Mouse (Mus musculus) lung, postnatal 4 days (tissue): ENCODE data around the gene Ndufa4.
A peak's percentile ranks its signal among the peaks of the same experiment; 100 is the strongest.
"Not testable (repeated sequence)": the region's sequence is repeated elsewhere in the genome, so short reads cannot be mapped to it uniquely, and the experiment has no call there.

ENCODE experiments used
- DNase-seq, 2 experiments: peaks; one replicate each; pipeline ENCODE4 v3.0.0; 2021

The Ndufa4 gene

DNA sequence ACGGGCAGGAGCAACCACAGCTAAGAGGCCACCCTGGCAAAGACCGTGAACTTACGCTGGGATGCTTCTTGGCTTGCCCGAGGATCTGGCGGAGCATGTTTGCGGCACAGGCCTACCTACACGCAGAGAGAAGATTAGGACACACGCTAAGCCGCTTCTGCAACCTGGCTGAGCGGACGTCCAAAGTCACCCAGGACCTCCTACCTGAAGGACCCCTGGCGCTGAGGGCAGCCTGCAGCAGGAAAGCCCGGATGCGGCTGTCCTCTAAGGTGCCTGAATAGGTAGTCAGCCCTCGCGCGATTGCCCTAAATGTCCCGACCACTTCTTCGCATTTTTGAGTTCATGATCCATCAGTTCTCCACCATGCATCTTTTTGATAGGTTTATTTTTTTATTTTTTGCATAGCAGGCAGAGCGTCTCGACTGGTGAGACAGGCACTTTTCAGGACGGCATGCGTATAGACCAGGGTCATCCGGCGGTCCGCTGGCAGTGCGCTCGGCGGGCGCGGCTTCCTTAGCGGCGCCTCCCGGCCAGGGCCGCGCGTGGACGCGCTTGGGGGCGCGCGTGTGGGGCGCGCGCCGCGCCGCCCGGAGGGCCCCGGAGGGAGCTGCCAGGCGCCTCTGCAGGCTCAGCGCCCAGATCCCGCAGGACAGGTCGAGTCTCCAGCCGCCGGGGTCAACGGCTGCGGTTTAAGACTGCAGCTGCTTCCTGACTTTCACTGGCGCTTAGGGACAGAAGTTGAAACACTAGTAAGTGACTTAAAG is at the start of gene Ndufa4, which contains the start of gene Phf14:
Gene Ndufa4, minus strand, starts transcription at position 229 of the 764 bp plus-strand sequence.
Gene Phf14, plus strand, starts transcription at position 541 of the 764 bp plus-strand sequence.
- DNase-seq, result peak; percentile 93 to 95

DNA sequence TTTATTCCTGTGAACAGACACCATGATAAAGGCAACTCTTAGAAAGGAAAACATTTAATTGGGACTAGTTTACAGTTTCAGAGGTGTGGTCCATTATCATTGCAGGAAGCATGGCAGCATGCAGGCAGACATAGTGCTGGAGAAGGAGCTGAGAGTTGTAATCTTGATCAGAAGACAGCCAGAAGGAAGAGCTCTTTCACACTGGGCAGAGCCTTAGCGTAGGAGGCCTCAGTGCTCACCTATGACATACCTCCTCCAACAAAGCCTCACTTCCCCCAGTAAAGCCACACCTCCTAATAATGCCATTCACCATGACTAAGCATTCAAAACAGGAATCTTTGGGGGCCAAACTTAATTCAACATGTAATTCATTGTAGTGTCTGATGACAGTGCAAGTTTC is 40.8 kb upstream of the Ndufa4 start:
- DNase-seq, result no peak

DNA sequence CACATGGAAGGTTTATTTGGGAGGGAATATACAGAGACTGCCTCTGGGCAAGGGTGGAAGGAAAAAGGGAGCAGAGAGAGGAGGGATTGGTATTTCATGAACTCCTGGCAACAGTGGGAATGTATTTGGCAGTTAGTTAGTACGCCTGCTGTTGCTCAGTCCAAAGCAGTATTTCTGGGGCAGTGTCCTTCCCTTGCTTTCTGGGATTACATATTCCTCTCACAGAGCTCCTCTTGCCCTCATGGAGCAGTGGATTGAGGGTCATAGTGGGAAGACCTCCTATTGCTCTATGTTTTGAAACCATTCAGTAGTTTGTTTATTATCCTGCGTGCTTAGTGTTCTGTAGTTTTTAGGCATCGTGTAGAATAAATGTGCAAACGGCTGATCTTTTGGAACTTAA is 34.8 kb upstream of the Ndufa4 start:
- no peak for DNase-seq

DNA sequence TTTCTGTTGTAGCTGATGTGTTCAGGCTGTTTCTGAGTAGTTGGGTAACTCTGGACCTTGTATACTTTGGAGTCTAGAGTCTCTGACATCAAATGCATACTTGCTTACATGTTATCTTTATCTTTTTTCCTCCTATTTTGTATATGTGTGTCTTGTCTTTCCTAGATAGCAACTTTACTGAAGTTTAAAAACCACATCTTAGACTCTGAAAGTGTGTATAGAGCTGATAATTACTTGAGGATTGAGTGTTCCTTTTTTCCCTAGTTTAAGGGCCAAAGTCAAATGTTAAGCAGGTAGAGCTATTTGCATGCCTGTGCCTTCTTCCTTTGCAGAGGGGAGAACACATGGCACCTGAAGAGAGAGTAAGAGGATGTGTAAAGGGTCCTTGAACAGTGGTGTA is 33.6 kb upstream of the Ndufa4 start:
- no peak for DNase-seq

DNA sequence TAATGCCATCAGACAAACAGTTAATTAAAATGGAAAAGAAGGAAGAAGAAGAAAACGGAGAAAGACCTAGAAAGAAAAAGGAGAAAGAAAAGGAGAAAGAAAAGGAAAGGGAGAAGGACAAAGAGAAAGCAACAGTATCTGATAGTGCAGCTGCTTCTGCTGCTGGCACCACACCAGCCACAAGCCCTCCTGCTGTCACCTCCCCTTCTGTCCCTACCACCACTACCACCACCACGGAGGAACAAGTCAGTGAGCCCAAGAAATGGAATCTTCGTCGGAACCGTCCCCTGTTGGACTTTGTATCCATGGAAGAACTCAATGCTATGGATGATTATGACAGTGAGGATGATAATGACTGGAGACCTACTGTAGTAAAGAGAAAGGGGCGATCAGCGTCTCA is 26.1 kb upstream of the Ndufa4 start:
- DNase-seq, result no peak

DNA sequence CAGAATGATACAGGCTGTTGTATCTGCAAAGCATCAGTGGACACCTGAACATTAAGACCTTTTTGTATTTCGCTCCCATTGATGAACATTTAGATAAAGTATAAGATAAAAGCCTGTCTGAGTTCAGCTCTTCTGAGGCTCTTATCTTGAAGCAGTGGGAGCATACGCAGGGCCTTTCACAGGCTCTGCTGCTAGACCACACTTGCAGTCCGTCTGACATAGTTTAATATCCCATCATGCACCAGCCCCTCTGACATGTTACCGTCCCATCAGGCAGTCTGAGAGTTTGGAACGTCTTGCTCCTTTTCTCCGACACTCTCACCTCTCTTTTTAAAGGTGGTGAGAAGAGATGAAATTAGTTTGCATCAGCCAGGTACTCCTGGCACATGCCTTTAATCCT is 20.2 kb upstream of the Ndufa4 start:
- DNase-seq, result no peak

DNA sequence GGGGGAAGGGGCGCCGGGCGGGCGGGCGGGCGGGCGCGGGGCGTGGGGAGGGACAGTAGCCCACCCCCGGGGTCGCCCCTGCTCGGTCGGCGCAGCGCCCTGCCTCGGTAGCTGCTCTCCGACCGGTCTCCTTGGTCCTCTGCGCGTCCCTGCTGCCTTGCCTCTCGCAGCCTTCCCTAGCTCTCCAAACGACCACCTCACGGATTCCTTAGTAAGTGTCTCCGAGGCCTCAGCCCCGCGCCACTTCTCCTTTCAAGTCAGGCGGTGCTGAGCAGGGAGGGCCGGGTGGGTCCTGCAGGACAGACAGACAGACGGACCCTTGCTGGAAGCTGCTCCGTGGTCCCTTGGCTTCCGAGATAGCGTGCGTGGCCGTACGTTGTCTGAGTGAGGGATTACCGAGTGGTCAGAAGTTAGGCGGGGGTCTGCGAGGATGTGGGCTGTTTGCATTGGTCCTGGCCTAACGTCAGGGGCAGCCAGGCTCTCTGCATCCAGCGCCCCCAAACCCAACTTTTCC is 18.8 kb upstream of the Ndufa4 start:
- peak; percentile 49 to 56 for DNase-seq

DNA sequence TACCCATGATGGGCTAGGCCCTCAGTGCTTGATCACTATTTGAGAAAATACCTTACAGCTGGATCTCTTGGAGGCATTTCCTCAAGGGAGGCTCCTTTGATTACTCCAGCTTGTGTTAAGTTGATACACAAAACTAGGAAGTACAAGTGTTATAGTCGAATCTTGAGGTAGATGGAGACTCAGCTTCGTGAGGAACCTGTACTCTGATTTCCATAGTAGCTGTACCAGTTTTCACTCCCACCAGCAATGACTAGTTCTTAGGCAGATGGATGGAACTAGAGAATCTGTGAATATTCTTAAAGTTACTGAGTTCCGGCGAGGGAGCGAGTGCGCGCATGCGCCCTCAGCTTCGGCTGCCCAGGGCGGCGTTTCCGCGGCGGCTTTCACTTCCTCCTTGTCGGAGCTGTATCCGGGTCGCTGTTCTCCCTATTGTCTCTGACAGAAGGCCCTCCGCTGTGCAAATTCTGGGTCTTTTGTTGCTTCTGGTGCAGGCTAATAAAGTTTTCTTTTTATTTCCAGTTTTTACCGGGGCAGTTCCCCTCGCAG is 18.3 kb upstream of the Ndufa4 start:
- peak; percentile 92 to 93 for DNase-seq

DNA sequence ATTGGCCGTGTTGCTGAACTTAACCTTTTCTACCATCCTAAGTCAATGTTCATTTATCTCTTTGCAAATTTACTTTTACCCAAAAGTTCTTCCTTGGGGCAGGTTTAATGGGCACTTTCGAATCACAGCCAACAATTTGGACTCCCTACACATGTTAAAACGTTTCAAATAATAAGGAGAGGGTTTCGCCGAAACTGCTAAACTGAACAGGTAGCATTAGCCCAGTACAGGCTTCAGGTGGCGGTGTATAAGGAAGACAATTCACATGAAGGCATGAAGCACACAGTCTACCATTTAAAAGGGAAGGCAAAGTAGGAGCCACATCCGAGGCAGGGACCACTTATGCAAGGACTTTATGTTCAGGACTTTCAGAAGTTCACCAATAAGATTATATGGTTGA is 873 bp upstream of the Ndufa4 start:
- no peak for DNase-seq

DNA sequence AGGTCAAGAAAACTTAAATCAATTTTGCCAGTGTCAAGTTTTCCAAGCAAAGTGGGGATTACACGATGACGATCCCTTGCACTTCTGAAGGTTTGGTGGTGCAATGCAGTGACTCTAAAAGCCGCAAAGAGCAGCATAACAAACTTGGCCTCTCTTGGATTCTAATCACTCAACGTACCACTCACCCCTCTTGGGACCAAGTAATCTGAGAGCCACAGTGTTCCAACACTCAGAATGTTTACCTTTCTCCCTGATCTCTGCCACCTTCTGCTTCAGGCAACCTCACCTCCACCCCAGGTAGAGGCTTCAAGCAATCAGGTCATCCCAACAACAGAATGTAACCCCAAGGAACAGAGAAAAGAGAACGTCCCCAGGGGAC is 418 bp downstream of the Ndufa4 start:
- DNase-seq, result no peak

DNA sequence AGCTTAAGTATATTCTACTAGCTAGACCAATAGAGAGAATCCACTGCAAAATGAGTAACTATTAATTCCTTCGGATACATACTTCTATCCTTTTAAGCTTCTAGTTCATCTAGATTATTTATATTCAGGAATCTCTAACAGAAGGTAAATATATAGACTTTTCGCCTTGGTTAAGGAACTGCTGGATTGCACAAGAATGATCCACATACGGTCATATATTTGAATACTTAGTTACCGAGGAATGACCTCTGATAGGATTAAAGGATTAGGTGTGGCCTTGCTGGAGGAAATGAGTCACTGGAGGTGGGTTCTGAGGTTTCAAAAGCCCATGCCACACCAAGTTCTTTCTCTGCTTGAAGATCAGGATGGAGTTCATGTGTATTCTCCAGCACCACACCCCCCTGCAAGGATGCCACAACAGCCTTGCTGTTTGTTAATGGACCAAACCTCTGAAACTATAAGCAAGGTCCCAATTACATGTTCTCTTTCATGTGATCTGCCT is 6.4 kb downstream of the Ndufa4 start:
- no peak for DNase-seq

DNA sequence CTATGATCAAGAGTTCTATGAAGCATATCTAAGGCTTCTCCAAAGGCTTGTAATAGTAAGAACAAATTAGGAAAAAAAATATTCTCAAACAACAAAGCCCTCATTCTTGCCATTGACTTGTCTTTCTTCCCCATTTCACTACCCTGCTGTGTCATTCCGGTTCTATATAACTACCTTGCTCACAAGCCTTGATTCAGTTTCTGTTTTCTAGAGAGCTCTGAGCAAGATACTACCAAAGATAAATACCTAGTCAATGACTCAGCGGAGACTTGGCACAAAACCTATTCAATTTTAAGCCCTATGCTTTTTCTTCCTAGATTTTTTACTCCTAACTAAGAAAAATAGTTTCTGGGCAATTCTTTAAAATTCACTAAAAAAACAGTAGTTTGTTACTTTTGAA is 31.9 kb downstream of the Ndufa4 start:
- not testable (repeated sequence) for DNase-seq
